Mouse (Mus musculus) midbrain, embryonic 10.5 days (tissue): ENCODE data around the gene Abhd14b. TPM values are rescaled to one million over a fixed set of nuclear protein-coding genes. Genes with fewer than 3 reads are reported as not detected.
A peak's percentile ranks its signal among the peaks of the same experiment; 100 is the strongest.

Source experiments
- DNase-seq: peaks from one replicate; pipeline ENCODE4 v3.0.0-alpha.2; 2017; ENCODE audit warnings: low spot score
- H3K27ac ChIP-seq: fragments of 300-500 bp; sonication (generic); replicated peaks from 2 replicates; pipeline ENCODE4 v1.5.1; 2016; ENCODE audit warnings: mild to moderate bottlenecking
- H3K27me3 ChIP-seq: fragments of 300-500 bp; sonication (generic); 2 replicates; pipeline ENCODE4 v1.6.1; 2016; ENCODE audit warnings: low read depth, mild to moderate bottlenecking; ENCODE audit not compliant: poor library complexity, severe bottlenecking
- H3K36me3 ChIP-seq: fragments of 300-500 bp; sonication (generic); 2 replicates; pipeline ENCODE4 v1.6.1; 2016; ENCODE audit warnings: mild to moderate bottlenecking, moderate library complexity
- H3K4me1 ChIP-seq: fragments of 300-500 bp; sonication (generic); 2 replicates; pipeline ENCODE4 v1.6.1; 2016
- H3K4me3 ChIP-seq: fragments of 300-500 bp; sonication (generic); 2 replicates; pipeline ENCODE4 v1.5.1; 2016; ENCODE audit warnings: mild to moderate bottlenecking, moderate library complexity
- H3K9me3 ChIP-seq: fragments of 300-500 bp; sonication (generic); replicated peaks from 2 replicates; pipeline ENCODE4 v1.6.1; 2016; ENCODE audit warnings: mild to moderate bottlenecking
- WGBS: fragments of 180-500 bp; shearing (Covaris S2); methylation state at CpG from one replicate; pipeline ENCODE4 v1.1.7; 2016; 5-methylcytosine and 5-hydroxymethylcytosine counted together
- polyA plus RNA-seq: library from polyadenylated mRNA; unstranded; fragments of >200 nt; fragmentation: Nextera tagmentation; extraction: Ambion mirVana; gene quantifications from 2 replicates; pipeline ENCODE4 v1.2.1, GENCODE M21; 2016

The Abhd14b gene
- polyA plus RNA-seq, 1 experiment from 2014 or later = 5.2 TPM

- 73% methylated on average over 7 of the region's 7 CpGs for WGBS
- H3K27ac ChIP-seq = peak overlapping the region; percentile 84
- H3K4me3 ChIP-seq = peak overlapping the region; percentile 24; the same call in 1 of the 2 replicates
- no peaks in the 10 kb centered on the region for H3K9me3 ChIP-seq
- H3K27me3 ChIP-seq = peaks cover 14% of the 10 kb centered on the region
- peaks cover 72% of the 10 kb centered on the region for H3K4me1 ChIP-seq
- no peak for DNase-seq
- peaks cover 12% of the 10 kb centered on the region for H3K36me3 ChIP-seq
Observed at GRCm38 (mm10) chr9:106475046-106475445, 27.8 kb downstream of the Abhd14b start.

DNA sequence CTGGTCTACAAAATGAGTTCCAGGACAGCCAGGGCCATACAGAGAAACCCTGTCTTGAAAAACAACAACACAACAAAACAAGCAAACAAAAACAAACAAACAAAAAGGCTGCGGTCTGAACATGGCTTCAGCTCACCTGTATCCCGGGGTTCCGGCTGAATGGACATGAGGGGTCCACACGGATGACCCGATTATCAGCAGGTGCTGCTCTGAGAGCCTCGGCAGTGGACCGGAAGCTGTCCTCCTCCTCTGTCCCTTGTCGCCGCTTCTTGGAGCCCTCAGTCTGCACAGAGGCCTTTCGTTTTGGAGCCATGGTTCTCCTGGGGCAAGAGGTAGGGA, 28.4 kb downstream of the Abhd14b start, which contains the start of gene Rrp9:
Gene Rrp9 (plus strand): TSS at position 301 of the 339 bp plus-strand sequence.
- Histone ChIP-seq H3K36me3 (peaks cover 18% of the 10 kb centered on the region), H3K27me3 (peaks cover 14% of the 10 kb centered on the region), H3K27ac (peak within 1 kb of the TSS; percentile 84), H3K4me3 (peak within 1 kb of the TSS; percentile 84), H3K9me3 (no peaks in the 10 kb centered on the region), H3K4me1 (peaks cover 72% of the 10 kb centered on the region)
- 92% methylated on average over 10 of the region's 10 CpGs for WGBS
- no peak for DNase-seq

- 40% methylated on average over 16 of the region's 16 CpGs for WGBS
- H3K27ac ChIP-seq = peak overlapping the region; percentile 80
Observed at GRCm38 (mm10) chr9:106476002-106476923, 29.0 kb downstream of the Abhd14b start.

GRCm38 (mm10) chr9:106476924-106477484, 29.7 kb downstream of the Abhd14b start, which contains the start of gene Parp3:
Parp3 (minus strand) TSS chr9:106476949.
- H3K4me1 ChIP-seq = peaks cover 62% of the 10 kb centered on the region

More at GRCm38 (mm10) chr9:106476002-106476923, 29.0 kb downstream of the Abhd14b start:
- Histone ChIP-seq H3K9me3 (no peaks in the 10 kb centered on the region), H3K4me1 (peaks cover 70% of the 10 kb centered on the region), H3K4me3 (peak overlapping the region; percentile 84), H3K27me3 (peaks cover 9% of the 10 kb centered on the region), H3K36me3 (peaks cover 24% of the 10 kb centered on the region)
- no peak for DNase-seq

GRCm38 (mm10) chr9:106477649-106478048, 30.4 kb downstream of the Abhd14b start:
- H3K36me3 ChIP-seq = peaks cover 36% of the 10 kb centered on the region
- no peak for DNase-seq
- H3K9me3 ChIP-seq = no peaks in the 10 kb centered on the region
- H3K27me3 ChIP-seq = peaks cover 7% of the 10 kb centered on the region; the same call in 1 of the 2 replicates
- 9% methylated on average over 16 of the region's 16 CpGs for WGBS
- H3K4me3 ChIP-seq = peak overlapping the region; percentile 84
- peaks cover 56% of the 10 kb centered on the region for H3K4me1 ChIP-seq
- H3K27ac ChIP-seq = peak overlapping the region; percentile 80

More at GRCm38 (mm10) chr9:106476924-106477484, 29.7 kb downstream of the Abhd14b start, which contains the start of gene Parp3:
- H3K27me3 ChIP-seq = peaks cover 7% of the 10 kb centered on the region; the same call in 1 of the 2 replicates
- H3K4me3 ChIP-seq = peak within 1 kb of the TSS; percentile 84
- peaks cover 31% of the 10 kb centered on the region for H3K36me3 ChIP-seq
- peak within 1 kb of the TSS; percentile 80 for H3K27ac ChIP-seq
- H3K9me3 ChIP-seq = no peaks in the 10 kb centered on the region
- DNase-seq = peak; percentile 99
- WGBS = under 1% methylated on average over 41 of the region's 41 CpGs

DNA sequence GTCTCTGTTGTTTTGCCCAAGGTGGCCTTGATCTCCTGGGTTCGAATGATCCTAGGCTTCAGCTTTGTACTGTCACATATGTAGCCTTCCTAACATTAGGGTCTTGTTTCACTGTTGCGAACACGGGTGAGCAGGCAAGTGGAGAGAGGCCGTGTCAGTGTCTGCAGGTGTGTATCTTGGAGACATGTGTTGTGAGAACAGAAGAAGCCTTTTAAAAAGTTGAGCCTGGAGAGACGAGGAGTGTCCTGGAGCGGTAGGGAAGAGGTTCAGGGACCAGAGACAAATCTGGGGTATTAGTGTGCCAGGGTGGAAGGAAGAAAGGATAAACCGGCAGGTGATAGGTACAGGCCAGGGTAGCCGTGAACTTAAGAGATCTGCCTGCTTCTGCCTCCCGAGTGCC, 30.8 kb downstream of the Abhd14b start:
- peaks cover 3% of the 10 kb centered on the region; the same call in 1 of the 2 replicates for H3K27me3 ChIP-seq
- 86% methylated on average over 9 of the region's 9 CpGs for WGBS
- H3K9me3 ChIP-seq = no peaks in the 10 kb centered on the region
- H3K36me3 ChIP-seq = peaks cover 40% of the 10 kb centered on the region
- no peak overlapping the region for H3K27ac ChIP-seq
- peak overlapping the region; percentile 84 for H3K4me3 ChIP-seq
- H3K4me1 ChIP-seq = peaks cover 51% of the 10 kb centered on the region
- no peak for DNase-seq

GRCm38 (mm10) chr9:106480541-106480940, 33.3 kb downstream of the Abhd14b start:
- Histone ChIP-seq H3K27ac (no peak overlapping the region), H3K36me3 (peaks cover 65% of the 10 kb centered on the region), H3K27me3 (no peaks in the 10 kb centered on the region), H3K4me3 (no peak overlapping the region), H3K4me1 (peaks cover 28% of the 10 kb centered on the region), H3K9me3 (no peaks in the 10 kb centered on the region)
- 95% methylated on average over 7 of the region's 7 CpGs for WGBS
- DNase-seq = no peak

DNA sequence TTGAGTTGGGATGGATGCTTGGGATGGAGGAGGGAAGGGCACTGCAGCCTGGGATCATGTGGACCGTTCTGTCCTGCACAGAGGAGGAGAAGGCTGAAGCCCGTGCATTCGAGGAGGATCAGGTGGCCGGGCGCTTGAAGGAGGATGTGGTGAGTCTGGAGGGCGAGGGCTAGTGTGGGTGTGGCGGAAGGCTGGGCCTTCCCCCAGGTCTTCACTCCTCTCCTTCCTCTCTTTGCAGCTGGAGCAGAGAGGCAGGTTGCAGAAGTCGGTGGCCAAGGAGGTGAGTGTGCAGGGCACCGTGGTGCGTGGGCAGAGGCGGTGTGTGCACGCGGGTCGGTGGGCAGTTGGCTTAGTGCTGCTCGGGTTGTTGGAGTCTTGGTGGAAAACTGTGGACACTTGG, 33.8 kb downstream of the Abhd14b start:
- Histone ChIP-seq H3K9me3 (no peaks in the 10 kb centered on the region), H3K27ac (no peak overlapping the region), H3K27me3 (no peaks in the 10 kb centered on the region), H3K4me3 (no peak overlapping the region), H3K4me1 (peaks cover 23% of the 10 kb centered on the region), H3K36me3 (peaks cover 70% of the 10 kb centered on the region)
- DNase-seq = no peak
- 97% methylated on average over 15 of the region's 15 CpGs for WGBS

- no peak for DNase-seq
- peaks cover 17% of the 10 kb centered on the region for H3K4me1 ChIP-seq
- 94% methylated on average over 13 of the region's 13 CpGs for WGBS
- H3K27ac ChIP-seq = no peak overlapping the region
- H3K4me3 ChIP-seq = no peak overlapping the region
- no peaks in the 10 kb centered on the region for H3K9me3 ChIP-seq
- peaks cover 75% of the 10 kb centered on the region for H3K36me3 ChIP-seq
- H3K27me3 ChIP-seq = no peaks in the 10 kb centered on the region
Observed at GRCm38 (mm10) chr9:106481676-106482075, 34.4 kb downstream of the Abhd14b start.

DNA sequence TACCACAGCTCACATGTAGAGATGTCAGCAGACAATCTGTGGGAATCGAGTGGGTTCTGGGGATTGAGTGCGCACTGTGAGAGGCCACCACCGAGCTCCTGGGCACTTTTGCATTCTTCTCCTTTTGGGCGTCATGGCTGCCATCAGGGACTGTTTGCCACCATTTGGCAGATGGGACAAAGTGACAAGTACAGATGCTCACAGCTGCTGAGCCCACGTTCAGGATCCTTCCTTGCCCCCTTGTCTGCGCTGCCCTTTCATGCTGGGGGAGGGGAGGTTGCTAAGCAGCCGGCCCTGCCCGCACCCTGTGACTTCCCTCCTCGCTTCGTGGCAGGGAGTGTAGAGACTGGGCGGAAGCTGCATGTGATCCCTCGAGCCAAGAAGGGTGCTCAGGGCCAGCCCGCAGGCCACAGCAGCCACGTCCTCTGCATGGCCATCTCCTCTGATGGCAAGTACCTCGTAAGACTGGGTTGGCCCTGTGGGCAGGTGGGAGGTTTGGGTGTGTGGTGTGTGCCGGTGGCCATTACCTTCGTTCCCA, 35.4 kb downstream of the Abhd14b start:
- Histone ChIP-seq H3K27me3 (no peaks in the 10 kb centered on the region), H3K4me3 (no peak overlapping the region), H3K36me3 (peaks cover 75% of the 10 kb centered on the region), H3K4me1 (peaks cover 9% of the 10 kb centered on the region), H3K27ac (no peak overlapping the region), H3K9me3 (no peaks in the 10 kb centered on the region)
- DNase-seq = no peak
- WGBS = 88% methylated on average over 17 of the region's 17 CpGs

DNA sequence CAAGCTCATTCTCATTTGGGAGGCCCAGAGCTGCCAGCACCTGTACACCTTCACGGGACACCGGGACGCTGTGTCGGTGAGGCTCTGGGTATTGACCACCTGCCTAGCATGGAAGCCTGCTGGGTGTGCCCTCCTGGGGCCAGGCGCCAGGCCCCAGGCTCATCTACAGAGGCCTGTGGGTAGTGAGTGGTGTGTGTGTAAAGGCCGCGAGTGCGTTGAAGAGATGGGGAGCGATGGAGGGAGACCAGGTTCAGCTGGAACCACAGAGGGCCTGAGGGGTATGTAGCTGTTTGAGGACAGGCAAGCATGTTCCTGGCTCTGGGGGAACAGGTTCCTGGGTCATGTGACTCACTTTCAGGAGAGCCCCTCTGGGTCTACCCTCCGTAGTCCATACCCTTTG, 35.9 kb downstream of the Abhd14b start:
- Histone ChIP-seq H3K27ac (no peak overlapping the region), H3K4me3 (no peak overlapping the region), H3K9me3 (no peaks in the 10 kb centered on the region), H3K36me3 (peaks cover 75% of the 10 kb centered on the region), H3K27me3 (no peaks in the 10 kb centered on the region), H3K4me1 (peaks cover 4% of the 10 kb centered on the region)
- 95% methylated on average over 10 of the region's 10 CpGs for WGBS
- no peak for DNase-seq

DNA sequence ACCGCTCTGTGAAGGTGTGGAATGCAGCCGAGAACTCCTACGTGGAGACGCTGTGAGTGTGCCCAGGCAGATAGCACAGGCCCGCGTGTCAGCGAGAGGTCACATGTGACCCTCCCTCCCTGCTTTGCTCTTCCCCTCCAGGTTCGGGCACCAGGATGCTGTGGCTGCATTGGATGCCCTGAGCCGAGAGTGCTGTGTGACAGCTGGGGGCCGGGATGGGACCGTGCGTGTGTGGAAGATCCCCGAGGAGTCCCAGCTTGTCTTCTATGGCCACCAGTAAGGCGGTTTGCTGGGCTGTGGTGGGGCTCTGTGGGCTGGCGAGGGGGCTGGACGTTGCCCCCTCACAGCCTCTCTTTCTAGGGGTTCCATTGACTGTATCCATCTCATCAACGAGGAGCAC, 36.3 kb downstream of the Abhd14b start:
- H3K27ac ChIP-seq = no peak overlapping the region
- 94% methylated on average over 17 of the region's 17 CpGs for WGBS
- H3K9me3 ChIP-seq = no peaks in the 10 kb centered on the region
- no peak overlapping the region for H3K4me3 ChIP-seq
- no peak for DNase-seq
- H3K27me3 ChIP-seq = no peaks in the 10 kb centered on the region
- no peaks in the 10 kb centered on the region for H3K4me1 ChIP-seq
- peaks cover 75% of the 10 kb centered on the region for H3K36me3 ChIP-seq
